Mouse (Mus musculus): Measurements from ENCODE around the gene Strn3.

DNA sequence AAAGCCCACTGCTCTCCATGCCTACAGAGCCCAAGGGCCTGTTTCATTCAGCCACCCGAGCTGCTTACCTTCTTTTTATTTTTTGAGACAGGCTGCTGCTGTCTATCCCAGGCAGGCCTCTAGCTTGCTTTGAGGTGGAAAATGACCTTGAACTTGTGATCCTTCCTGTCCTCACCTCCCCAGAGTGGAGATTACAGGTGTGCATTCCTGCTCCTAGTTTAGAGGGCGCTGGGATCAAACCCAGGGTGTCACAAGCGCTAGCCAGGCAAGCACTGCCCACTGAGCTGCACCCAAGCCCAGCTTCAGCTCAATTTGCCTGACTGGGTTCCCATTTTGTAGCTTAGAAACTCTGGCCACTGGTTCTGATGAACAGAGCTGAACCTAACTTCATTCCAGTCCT, 44.7 kb upstream of the Strn3 start:
- TF ChIP-seq POLR2A (IDR thresholded peaks at IDR 0.05; ENCODE audit: low read depth, low read length) (no peak), CTCF (conservative IDR thresholded peaks at IDR 0.05; ENCODE audit: insufficient read depth, insufficient read length, low read depth, low read length) (no peak)

Measured in kidney, adult 2 months (tissue).